Mouse (Mus musculus) bone marrow macrophage, adult 2 months (primary cell): ENCODE measurements around the gene Frmd4b.

Experiments used
- CTCF ChIP-seq: IDR thresholded peaks from 2 replicates; pipeline ENCODE4 v1.5.1; 2012; ENCODE audit warnings: low read depth, mild to moderate bottlenecking, low read length, moderate library complexity
- POLR2A ChIP-seq: IDR thresholded peaks from 2 replicates; pipeline ENCODE4 v1.6.1; 2012; ENCODE audit warnings: mild to moderate bottlenecking, low read depth, low read length, borderline replicate concordance

GRCm38 (mm10) chr6:97517616-97518235 is 99.6 kb downstream of the Frmd4b start:
- TF ChIP-seq POLR2A: no peak
- no peak for TF ChIP-seq CTCF
